Mouse (Mus musculus) gastrocnemius, adult 2 months (tissue): Measurements from ENCODE around the gene Gm21863. TPM values are rescaled to one million over a fixed set of nuclear protein-coding genes. Genes with fewer than 3 reads are reported as not detected.
"Not testable (repeated sequence)": the region's sequence is repeated elsewhere in the genome, so short reads cannot be mapped to it uniquely, and the experiment has no call there.

Source experiments
- DNase-seq: peaks from one replicate; pipeline ENCODE4 v3.0.0; 2022
- H3K27ac ChIP-seq: fragments of 200-600 bp; 2 replicates; pipeline ENCODE4 v1.8.1; 2022; ENCODE audit warnings: mild to moderate bottlenecking
- H3K4me3 ChIP-seq: fragments of 200-600 bp; 2 replicates; pipeline ENCODE4 v1.8.1; 2022; ENCODE audit warnings: mild to moderate bottlenecking, moderate library complexity
- intact Hi-C: fragments of 180-260 bp; cut with DNase I; formaldehyde crosslinking; loops from one replicate; pipeline ENCODE4 v1.15.1; 2025
- long read RNA-seq, 2 experiments: library from polyadenylated mRNA; stranded (forward); transcript quantifications; one replicate each; pipeline ENCODE4 v2.0.0; 2021
- total RNA-seq, 2 experiments: library from RNA; stranded (reverse); gene quantifications; 2 replicates each; pipeline ENCODE4 v1.2.3; 2021

Gene Gm21863
- not detected for total RNA-seq
- long read RNA-seq, experiment 1, result 0 reads
- long read RNA-seq, experiment 2, result 0 reads

DNA sequence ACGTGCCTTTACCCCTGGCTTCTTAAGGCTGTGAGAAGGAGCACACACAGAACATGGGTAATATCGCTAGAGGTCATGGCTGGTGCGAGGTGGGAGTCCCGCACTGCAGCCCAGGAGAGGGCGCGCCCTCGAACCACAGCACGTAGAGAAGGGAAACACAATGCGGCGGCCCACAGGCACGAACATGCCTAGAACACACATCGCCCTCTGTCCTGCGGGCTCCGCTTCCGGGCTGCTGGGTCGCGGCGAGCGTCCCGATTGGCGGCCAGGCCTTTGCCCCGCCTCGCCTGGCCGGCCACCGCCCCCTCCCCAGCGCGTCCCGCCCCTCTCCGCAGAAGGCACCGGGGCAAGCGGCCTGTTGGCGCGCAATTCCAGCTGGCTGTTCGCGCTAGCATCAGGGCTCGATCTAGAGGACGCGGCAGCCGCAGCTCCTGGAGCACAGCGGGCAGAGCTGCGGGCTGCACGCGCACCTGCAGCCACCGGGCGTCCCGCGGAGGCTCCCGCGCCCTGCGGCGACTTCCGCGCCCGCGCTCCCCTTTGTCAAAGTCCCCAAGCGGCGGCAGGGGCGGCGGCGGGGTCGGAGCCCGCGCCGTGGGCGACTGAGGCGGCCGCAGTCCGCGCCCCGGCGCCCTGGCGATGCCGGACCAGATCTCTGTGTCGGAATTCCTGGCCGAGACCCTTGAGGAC lies at the start of gene Gm21863:
TSS of gene Gm21863 (plus strand) at position 637 of the 687 bp plus-strand sequence.
- intact Hi-C loops, DNase-seq, H3K27ac ChIP-seq, H3K4me3 ChIP-seq: not testable (repeated sequence)

DNA sequence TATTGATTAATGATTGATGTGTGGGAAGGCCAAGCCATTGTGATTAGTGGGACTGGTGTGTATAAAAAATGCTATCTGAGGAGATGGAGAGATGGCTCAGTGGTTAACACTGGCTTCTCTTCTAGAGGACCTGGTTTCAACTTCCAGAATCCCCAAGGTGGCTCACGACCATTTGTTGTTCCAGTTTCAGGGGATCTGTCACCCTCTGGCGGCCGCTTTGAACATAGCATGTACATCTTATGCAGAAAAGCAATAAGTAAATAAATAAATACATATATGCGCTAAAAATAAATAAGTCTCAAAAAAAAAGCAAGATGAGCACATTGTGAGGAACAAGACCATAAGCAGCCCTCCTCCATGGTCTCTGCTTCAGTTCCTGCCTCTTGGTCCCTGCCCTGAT lies 26.3 kb upstream of the Gm21863 start:
- intact Hi-C loops, H3K27ac ChIP-seq, DNase-seq, H3K4me3 ChIP-seq: not testable (repeated sequence)
